Mouse (Mus musculus): ENCODE measurements around the gene Dennd4a. TPM values are rescaled to one million over a fixed set of nuclear protein-coding genes. Genes with fewer than 3 reads are reported as not detected.
"Not testable (repeated sequence)": the region's sequence is repeated elsewhere in the genome, so short reads cannot be mapped to it uniquely, and the experiment has no call there.

Dennd4a gene
- polyA plus RNA-seq, 1 experiment from 2014 or later = 4.0 TPM

GRCm38 (mm10) chr9:64811538-64812474 is 666 bp downstream of the Dennd4a start:
- Histone ChIP-seq H3K4me3 (ENCODE audit: low read depth, low read length) (peak overlapping the region; percentile 94), H3K36me3 (ENCODE audit: control insufficient read depth, insufficient read depth, low read length) (no peaks in the 10 kb centered on the region), H3K4me1 (replicated peaks; ENCODE audit: control insufficient read depth, insufficient read depth) (no peaks in the 10 kb centered on the region), H3K9ac (ENCODE audit: low read length) (peak overlapping the region; percentile 69), H3K9me3 (ENCODE audit: control insufficient read depth, low read length) (no peaks in the 10 kb centered on the region), H3K27me3 (ENCODE audit: control insufficient read depth, insufficient read depth, low read length) (no peaks in the 10 kb centered on the region), H3K27ac (replicated peaks) (peak overlapping the region; percentile 89), H3K4me2 (replicated peaks; ENCODE audit: low read depth) (peak overlapping the region; percentile 78)
- 2% methylated on average over 49 of the region's 59 CpGs for WGBS
- TF ChIP-seq EP300 (optimal IDR thresholded peaks at IDR 0.05) (no peak), CTCF (IDR thresholded peaks at IDR 0.05; ENCODE audit: low read depth) (peak; percentile 56)
- ATAC-seq (ENCODE audit: low FRiP score, low TSS enrichment) = peak; percentile 53
- peak; percentile 53 for DNase-seq (ENCODE audit: low spot score)

- H3K9me3 ChIP-seq (ENCODE audit: control insufficient read depth, low read length) = no peaks in the 10 kb centered on the region
- H3K4me2 ChIP-seq (replicated peaks; ENCODE audit: low read depth) = peak overlapping the region; percentile 78
- TF ChIP-seq CTCF (IDR thresholded peaks at IDR 0.05; ENCODE audit: low read depth) = no peak
- no peak for TF ChIP-seq EP300 (optimal IDR thresholded peaks at IDR 0.05)
- H3K9ac ChIP-seq (ENCODE audit: low read length) = no peak overlapping the region
- no peak for ATAC-seq (ENCODE audit: low FRiP score, low TSS enrichment)
- WGBS = 37% methylated on average over 1 of the region's 1 CpGs
- H3K4me3 ChIP-seq (ENCODE audit: low read depth, low read length) = peak overlapping the region; percentile 94
- no peak for DNase-seq (ENCODE audit: low spot score)
- H3K27me3 ChIP-seq (ENCODE audit: control insufficient read depth, insufficient read depth, low read length) = no peaks in the 10 kb centered on the region
- no peak overlapping the region for H3K27ac ChIP-seq (replicated peaks)
- H3K4me1 ChIP-seq (replicated peaks; ENCODE audit: control insufficient read depth, insufficient read depth) = no peaks in the 10 kb centered on the region
- H3K36me3 ChIP-seq (ENCODE audit: control insufficient read depth, insufficient read depth, low read length) = no peaks in the 10 kb centered on the region
Observed at GRCm38 (mm10) chr9:64812475-64812860, 1.3 kb downstream of the Dennd4a start.

GRCm38 (mm10) chr9:64814273-64814672 is 3.1 kb downstream of the Dennd4a start:
- Histone ChIP-seq H3K4me3 (ENCODE audit: low read depth, low read length) (no peak overlapping the region), H3K4me2 (replicated peaks; ENCODE audit: low read depth) (no peak overlapping the region), H3K4me1 (replicated peaks; ENCODE audit: control insufficient read depth, insufficient read depth) (no peaks in the 10 kb centered on the region), H3K27me3 (ENCODE audit: control insufficient read depth, insufficient read depth, low read length) (no peaks in the 10 kb centered on the region), H3K27ac (replicated peaks) (no peak overlapping the region), H3K9ac (ENCODE audit: low read length) (no peak overlapping the region), H3K36me3 (ENCODE audit: control insufficient read depth, insufficient read depth, low read length) (no peaks in the 10 kb centered on the region), H3K9me3 (ENCODE audit: control insufficient read depth, low read length) (no peaks in the 10 kb centered on the region)
- 72% methylated on average over 6 of the region's 6 CpGs for WGBS
- ATAC-seq (ENCODE audit: low FRiP score, low TSS enrichment) = no peak
- DNase-seq (ENCODE audit: low spot score) = peak; percentile 22
- TF ChIP-seq CTCF (IDR thresholded peaks at IDR 0.05; ENCODE audit: low read depth) (peak; percentile 50), EP300 (optimal IDR thresholded peaks at IDR 0.05) (no peak)

- H3K36me3 ChIP-seq (ENCODE audit: control insufficient read depth, insufficient read depth, low read length); H3K27ac ChIP-seq (replicated peaks); H3K9me3 ChIP-seq (ENCODE audit: control insufficient read depth, low read length); H3K4me2 ChIP-seq (replicated peaks; ENCODE audit: low read depth); H3K27me3 ChIP-seq (ENCODE audit: control insufficient read depth, insufficient read depth, low read length); DNase-seq (ENCODE audit: low spot score); H3K9ac ChIP-seq (ENCODE audit: low read length); H3K4me3 ChIP-seq (ENCODE audit: low read depth, low read length); H3K4me1 ChIP-seq (replicated peaks; ENCODE audit: control insufficient read depth, insufficient read depth); ATAC-seq (ENCODE audit: low FRiP score, low TSS enrichment): not testable (repeated sequence)
- 87% methylated on average over 4 of the region's 4 CpGs for WGBS
Observed at GRCm38 (mm10) chr9:64819686-64820085, 8.5 kb downstream of the Dennd4a start.

- ATAC-seq (ENCODE audit: low FRiP score, low TSS enrichment) (no peak), DNase-seq (ENCODE audit: low spot score) (no peak)
- Histone ChIP-seq H3K27me3 (ENCODE audit: control insufficient read depth, insufficient read depth, low read length) (no peaks in the 10 kb centered on the region), H3K9me3 (ENCODE audit: control insufficient read depth, low read length) (no peaks in the 10 kb centered on the region), H3K4me2 (replicated peaks; ENCODE audit: low read depth) (no peak overlapping the region), H3K9ac (ENCODE audit: low read length) (no peak overlapping the region), H3K27ac (replicated peaks) (no peak overlapping the region), H3K4me1 (replicated peaks; ENCODE audit: control insufficient read depth, insufficient read depth) (no peaks in the 10 kb centered on the region), H3K4me3 (ENCODE audit: low read depth, low read length) (no peak overlapping the region), H3K36me3 (ENCODE audit: control insufficient read depth, insufficient read depth, low read length) (no peaks in the 10 kb centered on the region)
- WGBS = 65% methylated on average over 3 of the region's 3 CpGs
- TF ChIP-seq EP300 (optimal IDR thresholded peaks at IDR 0.05) = no peak
- TF ChIP-seq CTCF (IDR thresholded peaks at IDR 0.05; ENCODE audit: low read depth) = no peak
Observed at GRCm38 (mm10) chr9:64820086-64820795, 9.1 kb downstream of the Dennd4a start.

- DNase-seq (ENCODE audit: low spot score) (no peak), ATAC-seq (ENCODE audit: low FRiP score, low TSS enrichment) (no peak)
- Histone ChIP-seq H3K9me3 (ENCODE audit: control insufficient read depth, low read length) (no peaks in the 10 kb centered on the region), H3K36me3 (ENCODE audit: control insufficient read depth, insufficient read depth, low read length) (no peaks in the 10 kb centered on the region), H3K4me2 (replicated peaks; ENCODE audit: low read depth) (no peak overlapping the region), H3K27me3 (ENCODE audit: control insufficient read depth, insufficient read depth, low read length) (no peaks in the 10 kb centered on the region), H3K4me1 (replicated peaks; ENCODE audit: control insufficient read depth, insufficient read depth) (no peaks in the 10 kb centered on the region), H3K27ac (replicated peaks) (no peak overlapping the region), H3K9ac (ENCODE audit: low read length) (no peak overlapping the region), H3K4me3 (ENCODE audit: low read depth, low read length) (no peak overlapping the region)
- WGBS = 97% methylated on average over 7 of the region's 7 CpGs
- TF ChIP-seq EP300 (optimal IDR thresholded peaks at IDR 0.05) = no peak
- TF ChIP-seq CTCF (IDR thresholded peaks at IDR 0.05; ENCODE audit: low read depth) = no peak
Observed at GRCm38 (mm10) chr9:64822235-64822634, 11.1 kb downstream of the Dennd4a start.

All from stomach, postnatal 0 days (tissue).